Mouse (Mus musculus): ENCODE results near the gene Dbn1. TPM values are rescaled to one million over a fixed set of nuclear protein-coding genes. Genes with fewer than 3 reads are reported as not detected.

Gene Dbn1
- polyA plus RNA-seq, 1 experiment: 108 TPM

DNA sequence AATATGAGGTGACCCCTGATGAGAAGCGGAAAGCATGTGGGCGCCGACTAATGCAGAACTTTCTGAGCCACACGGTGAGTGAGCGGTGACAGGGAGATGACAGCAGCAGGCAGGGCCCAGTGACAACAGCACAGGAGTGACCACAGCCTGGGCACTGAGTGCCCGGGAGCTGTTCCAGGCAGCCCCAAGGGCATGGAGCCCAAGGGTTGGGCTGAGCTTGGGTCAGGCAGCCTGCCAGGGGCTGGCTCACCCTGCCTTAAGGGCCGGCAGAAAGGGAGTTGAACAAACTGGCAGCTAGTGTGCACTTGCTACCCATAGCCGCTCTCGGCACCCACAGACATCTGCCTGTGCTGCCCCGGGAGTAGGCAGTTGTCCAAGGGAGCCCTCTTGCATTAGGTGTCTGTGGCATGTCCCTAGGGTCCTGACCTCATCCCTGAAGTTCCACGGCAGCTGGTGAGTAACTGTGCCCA, 37.4 kb downstream of the Dbn1 start:
- H3K4me1 ChIP-seq (ENCODE audit: control insufficient read depth, insufficient read depth, low read length): peaks cover 12% of the 10 kb centered on the region
- peak; percentile 59 to 67 for DNase-seq
- no peaks in the 10 kb centered on the region for H3K27me3 ChIP-seq (ENCODE audit: control insufficient read depth, insufficient read depth, low read length)
- no peak overlapping the region for H3K27ac ChIP-seq (ENCODE audit: insufficient read depth, low read length)
- H3K4me3 ChIP-seq (replicated peaks; ENCODE audit: insufficient read depth, low read depth, low read length): no peak overlapping the region
- 27% methylated on average over 11 of the region's 11 CpGs for WGBS
- TF ChIP-seq CTCF (IDR thresholded peaks at IDR 0.05; ENCODE audit: borderline replicate concordance, insufficient read depth, low read depth, low read length) (no peak), POLR2A (IDR thresholded peaks at IDR 0.05; ENCODE audit: borderline replicate concordance, insufficient read depth, low read length) (no peak)

DNA sequence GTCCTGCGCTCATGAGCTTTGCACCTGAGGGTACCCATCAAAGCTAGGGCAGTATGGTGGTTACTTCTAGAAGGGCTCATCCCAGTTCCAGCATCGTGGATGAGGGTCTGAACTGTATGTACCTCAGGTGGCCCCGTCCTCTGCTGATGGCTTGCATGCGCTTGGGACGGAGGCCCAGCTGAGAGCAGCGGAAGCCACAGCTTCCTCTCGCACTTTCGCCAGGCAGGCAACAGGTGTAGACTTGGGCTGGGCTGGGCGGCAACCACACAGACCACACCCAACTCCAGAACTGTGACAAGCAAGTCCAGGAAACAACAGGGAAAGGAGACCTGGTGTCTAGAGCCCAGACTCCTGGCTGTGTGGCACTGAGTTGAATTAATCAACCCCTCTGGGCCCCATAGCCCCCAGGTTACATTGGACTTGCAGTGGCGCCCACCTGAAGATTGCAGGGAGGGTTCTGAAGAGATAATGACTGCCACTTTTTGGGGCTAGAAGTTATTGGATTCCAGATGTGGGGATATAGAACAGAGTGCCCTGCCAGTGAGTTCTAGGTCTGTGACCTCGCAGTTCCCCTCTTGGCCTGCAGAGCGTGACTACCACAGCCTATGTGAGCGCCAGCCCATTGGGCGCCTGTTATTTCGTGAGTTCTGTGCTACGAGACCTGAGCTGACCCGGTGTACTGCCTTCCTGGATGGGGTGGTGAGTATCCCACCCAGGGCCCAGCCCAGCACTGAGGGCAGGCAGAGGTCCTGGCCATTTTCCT, 38.1 kb downstream of the Dbn1 start:
- WGBS: 86% methylated on average over 17 of the region's 17 CpGs
- Histone ChIP-seq H3K27me3 (ENCODE audit: control insufficient read depth, insufficient read depth, low read length) (no peaks in the 10 kb centered on the region), H3K27ac (ENCODE audit: insufficient read depth, low read length) (no peak overlapping the region), H3K4me1 (ENCODE audit: control insufficient read depth, insufficient read depth, low read length) (peaks cover 12% of the 10 kb centered on the region), H3K4me3 (replicated peaks; ENCODE audit: insufficient read depth, low read depth, low read length) (no peak overlapping the region)
- TF ChIP-seq CTCF (IDR thresholded peaks at IDR 0.05; ENCODE audit: borderline replicate concordance, insufficient read depth, low read depth, low read length): no peak
- DNase-seq: no peak

DNA sequence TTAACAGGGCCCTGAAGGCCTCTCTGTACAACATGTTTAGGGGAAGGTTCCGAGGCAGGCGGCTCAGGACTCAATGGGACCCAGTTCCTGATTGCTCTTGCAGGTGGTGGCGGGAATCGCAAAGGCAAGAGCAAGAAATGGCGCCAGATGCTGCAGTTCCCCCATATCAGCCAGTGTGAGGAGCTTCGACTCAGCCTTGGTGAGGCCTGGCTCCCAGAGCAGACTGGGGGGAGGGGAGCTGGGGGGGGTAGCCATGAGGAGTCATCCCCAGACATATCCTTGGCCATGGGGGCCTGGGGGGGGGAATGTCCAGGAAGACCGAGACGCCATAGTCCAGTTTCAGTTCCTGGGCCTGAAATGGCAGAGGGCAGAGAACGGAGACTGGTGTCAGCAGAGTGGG, 38.7 kb downstream of the Dbn1 start:
- WGBS: 95% methylated on average over 9 of the region's 9 CpGs
- DNase-seq: no peak

DNA sequence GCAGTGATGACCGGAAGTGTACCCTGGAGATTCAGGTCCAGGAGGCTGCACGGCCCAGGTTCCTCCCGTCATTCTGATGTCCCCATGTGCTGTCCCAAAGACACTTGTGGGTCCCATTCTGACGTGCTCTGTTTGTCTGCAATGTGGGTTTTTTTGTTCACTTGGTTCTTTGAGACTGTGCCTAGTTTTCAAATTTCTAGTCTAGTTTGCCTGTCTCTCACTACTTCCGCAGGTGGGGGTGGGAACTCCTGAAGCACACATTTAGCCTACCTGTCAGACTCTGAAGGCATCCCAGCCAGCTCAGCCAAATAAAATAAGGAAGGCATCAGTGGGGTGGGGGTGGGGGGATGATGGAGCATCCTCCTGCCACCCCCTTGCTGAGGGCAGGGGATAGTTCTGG, 39.8 kb downstream of the Dbn1 start:
- no peak overlapping the region for H3K4me3 ChIP-seq (replicated peaks; ENCODE audit: insufficient read depth, low read depth, low read length)
- peaks cover 12% of the 10 kb centered on the region for H3K4me1 ChIP-seq (ENCODE audit: control insufficient read depth, insufficient read depth, low read length)
- no peak overlapping the region for H3K27ac ChIP-seq (ENCODE audit: insufficient read depth, low read length)
- DNase-seq: no peak
- no peaks in the 10 kb centered on the region for H3K27me3 ChIP-seq (ENCODE audit: control insufficient read depth, insufficient read depth, low read length)
- 93% methylated on average over 5 of the region's 5 CpGs for WGBS
- no peak for TF ChIP-seq CTCF (IDR thresholded peaks at IDR 0.05; ENCODE audit: borderline replicate concordance, insufficient read depth, low read depth, low read length)
- TF ChIP-seq POLR2A (IDR thresholded peaks at IDR 0.05; ENCODE audit: borderline replicate concordance, insufficient read depth, low read length): no peak

More for the DNA sequence above, 38.7 kb downstream of the Dbn1 start:
- Histone ChIP-seq H3K4me1 (ENCODE audit: control insufficient read depth, insufficient read depth, low read length) (peaks cover 12% of the 10 kb centered on the region), H3K4me3 (replicated peaks; ENCODE audit: insufficient read depth, low read depth, low read length) (no peak overlapping the region), H3K27me3 (ENCODE audit: control insufficient read depth, insufficient read depth, low read length) (no peaks in the 10 kb centered on the region), H3K27ac (ENCODE audit: insufficient read depth, low read length) (no peak overlapping the region)
- TF ChIP-seq POLR2A (IDR thresholded peaks at IDR 0.05; ENCODE audit: borderline replicate concordance, insufficient read depth, low read length) (no peak), CTCF (IDR thresholded peaks at IDR 0.05; ENCODE audit: borderline replicate concordance, insufficient read depth, low read depth, low read length) (no peak)

DNA sequence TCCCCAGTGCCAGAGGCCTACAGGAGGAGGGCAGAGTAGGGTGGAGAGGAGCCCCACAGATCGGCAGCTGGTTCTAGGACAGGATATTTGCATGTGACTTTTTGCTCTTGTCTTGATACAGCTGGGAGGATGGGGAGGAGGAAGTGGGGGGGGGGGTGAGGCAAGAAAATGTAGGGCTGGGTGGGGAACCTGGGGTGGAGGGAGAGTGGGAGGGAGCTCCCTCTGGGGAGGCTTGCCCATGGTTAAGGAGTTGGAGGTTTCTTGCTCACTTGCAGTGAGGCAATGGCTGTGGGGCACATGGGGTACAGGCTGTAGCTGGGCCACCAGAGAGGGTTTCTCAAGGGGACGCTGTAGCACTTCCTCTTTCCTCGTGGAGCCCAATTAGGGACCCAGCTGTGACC, 40.4 kb downstream of the Dbn1 start:
- no peak for DNase-seq
- H3K27ac ChIP-seq (ENCODE audit: insufficient read depth, low read length): no peak overlapping the region
- no peak overlapping the region for H3K4me3 ChIP-seq (replicated peaks; ENCODE audit: insufficient read depth, low read depth, low read length)
- WGBS: 56% methylated on average over 3 of the region's 3 CpGs
- TF ChIP-seq CTCF (IDR thresholded peaks at IDR 0.05; ENCODE audit: borderline replicate concordance, insufficient read depth, low read depth, low read length): no peak
- TF ChIP-seq POLR2A (IDR thresholded peaks at IDR 0.05; ENCODE audit: borderline replicate concordance, insufficient read depth, low read length): no peak
- no peaks in the 10 kb centered on the region for H3K27me3 ChIP-seq (ENCODE audit: control insufficient read depth, insufficient read depth, low read length)
- H3K4me1 ChIP-seq (ENCODE audit: control insufficient read depth, insufficient read depth, low read length): peaks cover 12% of the 10 kb centered on the region

DNA sequence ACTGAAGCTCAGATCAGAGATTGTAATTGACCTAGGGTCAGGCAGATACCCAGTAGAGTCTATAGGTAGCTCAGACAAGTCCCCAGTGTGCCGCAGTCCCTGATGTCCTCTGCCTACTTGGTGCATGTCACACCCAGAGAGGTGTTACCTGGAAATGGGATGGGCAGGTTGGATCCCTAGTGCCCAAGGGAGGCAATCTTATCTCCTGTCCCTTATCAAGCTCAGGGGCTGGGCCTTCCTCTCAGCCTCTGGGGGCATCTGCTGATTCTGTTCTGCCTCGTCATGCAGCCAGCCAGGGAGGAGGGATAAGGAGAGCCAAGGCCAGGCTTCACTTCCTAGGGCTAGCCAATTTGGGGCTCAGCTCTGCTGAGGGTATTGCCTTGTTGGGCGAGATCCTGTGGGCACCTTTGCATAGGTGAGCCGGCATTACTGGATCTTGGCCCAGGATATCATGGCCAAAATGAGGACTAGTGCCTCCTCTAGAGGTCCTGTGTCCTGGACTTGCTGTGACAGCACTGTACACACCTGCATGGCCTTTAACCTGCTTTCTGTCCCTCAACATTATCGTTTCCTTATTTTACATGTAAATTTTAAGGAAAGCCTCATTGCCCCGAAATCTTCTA, 41.3 kb downstream of the Dbn1 start:
- 85% methylated on average over 6 of the region's 6 CpGs for WGBS
- Histone ChIP-seq H3K4me3 (replicated peaks; ENCODE audit: insufficient read depth, low read depth, low read length) (no peak overlapping the region), H3K27ac (ENCODE audit: insufficient read depth, low read length) (no peak overlapping the region), H3K27me3 (ENCODE audit: control insufficient read depth, insufficient read depth, low read length) (no peaks in the 10 kb centered on the region), H3K4me1 (ENCODE audit: control insufficient read depth, insufficient read depth, low read length) (0 out of 2 replicates have a peak, but pooled peaks cover 8% of the 10 kb centered on the region)
- TF ChIP-seq CTCF (IDR thresholded peaks at IDR 0.05; ENCODE audit: borderline replicate concordance, insufficient read depth, low read depth, low read length) (no peak), POLR2A (IDR thresholded peaks at IDR 0.05; ENCODE audit: borderline replicate concordance, insufficient read depth, low read length) (no peak)
- no peak for DNase-seq

DNA sequence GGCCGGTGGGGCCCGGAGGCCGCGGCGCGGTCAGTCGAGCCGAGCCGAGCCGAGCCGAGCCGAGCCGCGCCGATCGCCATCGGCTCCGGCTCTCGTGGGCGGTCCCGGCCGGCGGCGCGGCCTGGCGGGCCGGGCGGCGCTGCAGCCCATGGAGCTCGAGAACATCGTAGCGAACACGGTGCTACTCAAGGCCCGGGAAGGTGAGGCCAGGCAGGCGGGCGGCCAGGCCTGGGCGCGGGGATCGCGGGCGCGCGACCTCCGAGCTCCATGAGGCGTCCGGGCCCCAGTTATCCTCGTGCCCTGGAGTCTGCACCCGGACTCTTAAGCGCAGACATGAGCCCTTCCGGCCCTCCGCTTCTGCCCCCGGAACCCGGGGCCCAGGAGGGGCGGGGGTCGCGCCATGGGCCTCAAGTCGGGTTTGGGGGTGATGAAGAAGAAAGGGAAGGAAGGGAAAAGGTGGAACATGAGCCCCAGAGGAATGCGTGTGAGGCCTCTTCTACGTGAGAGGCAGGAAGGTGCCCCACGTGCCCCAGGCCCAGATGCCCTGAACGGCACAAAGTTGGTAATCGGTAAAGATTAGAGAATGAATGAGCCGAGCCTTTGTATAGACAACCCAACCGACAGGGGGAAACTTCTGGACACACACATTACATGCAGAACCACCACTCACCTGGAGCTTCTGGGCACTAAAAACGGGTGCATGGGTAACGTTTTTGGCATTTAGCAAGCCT, 42.4 kb downstream of the Dbn1 start:
- DNase-seq: no peak
- 0 out of 2 replicates have a peak, but pooled peaks cover 5% of the 10 kb centered on the region for H3K4me1 ChIP-seq (ENCODE audit: control insufficient read depth, insufficient read depth, low read length)
- H3K27me3 ChIP-seq (ENCODE audit: control insufficient read depth, insufficient read depth, low read length): no peaks in the 10 kb centered on the region
- under 1% methylated on average over 63 of the region's 66 CpGs for WGBS
- H3K27ac ChIP-seq (ENCODE audit: insufficient read depth, low read length): peak overlapping the region; percentile 81
- H3K4me3 ChIP-seq (replicated peaks; ENCODE audit: insufficient read depth, low read depth, low read length): peak overlapping the region; percentile 87
- TF ChIP-seq POLR2A (IDR thresholded peaks at IDR 0.05; ENCODE audit: borderline replicate concordance, insufficient read depth, low read length) (0 out of 2 replicates have a peak, but pooled peaks have one; percentile 27), CTCF (IDR thresholded peaks at IDR 0.05; ENCODE audit: borderline replicate concordance, insufficient read depth, low read depth, low read length) (no peak)

All from cerebellum, adult 2 months (tissue).